Mouse (Mus musculus) heart, postnatal 0 days (tissue): Measurements from ENCODE around the gene Milr1. TPM values are rescaled to one million over a fixed set of nuclear protein-coding genes. Genes with fewer than 3 reads are reported as not detected.

ENCODE experiments used
- ATAC-seq: fragments of 200-750 bp; cut with Nextera tagmentation; 2 replicates; pipeline ENCODE4 v1.8.0; 2017; ENCODE audit warnings: low read depth, moderate number of reproducible peaks, moderate library complexity; ENCODE audit not compliant: insufficient read depth
- DNase-seq: peaks from one replicate; pipeline ENCODE4 v3.0.0-alpha.2; 2016; ENCODE audit warnings: low spot score
- H3K27ac ChIP-seq: fragments of 300-500 bp; sonication (generic); 2 replicates; pipeline ENCODE4 v1.5.1; 2014; ENCODE audit warnings: low read depth, mild to moderate bottlenecking
- H3K27me3 ChIP-seq: fragments of 300-500 bp; sonication (generic); 2 replicates; pipeline ENCODE4 v1.6.1; 2014; ENCODE audit warnings: low read length, mixed read lengths; ENCODE audit not compliant: control insufficient read depth, insufficient read depth
- H3K36me3 ChIP-seq: fragments of 300-500 bp; sonication (generic); replicated peaks from 2 replicates; pipeline ENCODE4 v1.6.1; 2014; ENCODE audit warnings: low read length, mixed read lengths; ENCODE audit not compliant: control insufficient read depth, insufficient read depth
- H3K4me1 ChIP-seq: fragments of 300-500 bp; sonication (generic); 2 replicates; pipeline ENCODE4 v1.6.1; 2014; ENCODE audit warnings: antibody characterized with exemption; ENCODE audit not compliant: control insufficient read depth, insufficient read depth
- H3K4me2 ChIP-seq: fragments of 300-500 bp; sonication (generic); 2 replicates; pipeline ENCODE4 v1.6.1; 2014; ENCODE audit warnings: low read depth, mild to moderate bottlenecking, low read length, moderate library complexity
- H3K4me3 ChIP-seq: fragments of 300-500 bp; sonication (generic); 2 replicates; pipeline ENCODE4 v1.5.1; 2014; ENCODE audit warnings: low read depth, low read length
- H3K9ac ChIP-seq: fragments of 300-500 bp; sonication (generic); replicated peaks from 2 replicates; pipeline ENCODE4 v1.6.1; 2014; ENCODE audit warnings: low read depth, low read length, mixed read lengths
- H3K9me3 ChIP-seq: fragments of 300-500 bp; sonication (generic); replicated peaks from 2 replicates; pipeline ENCODE4 v1.6.1; 2016; ENCODE audit warnings: low read length; ENCODE audit not compliant: control insufficient read depth
- CTCF ChIP-seq: IDR thresholded peaks from 2 replicates; pipeline ENCODE4 v1.5.1; 2016; ENCODE audit warnings: antibody characterized with exemption, control low read depth, low read depth
- EP300 ChIP-seq: IDR thresholded peaks from 2 replicates; pipeline ENCODE4 v1.6.1; 2016; ENCODE audit warnings: antibody characterized with exemption, low read depth
- WGBS: fragments of 180-500 bp; shearing (Covaris S2); extraction: QIAGEN DNeasy Blood & Tissue Kit; methylation state at CpG from one replicate; pipeline ENCODE4 v1.1.7; 2014; 5-methylcytosine and 5-hydroxymethylcytosine counted together
- microRNA-seq: library from miRNA; unstranded; fragments of <30 nt; microRNA quantifications from one replicate; pipeline ENCODE4, GENCODE M21; 2016
- polyA plus RNA-seq: library from polyadenylated mRNA; unstranded; fragments of >200 nt; fragmentation: Nextera tagmentation; extraction: Ambion mirVana; gene quantifications from 2 replicates; pipeline ENCODE4 v1.2.1, GENCODE M21; 2015
- total RNA-seq: library from RNA; depleted of rRNA; stranded (reverse); fragments of >200 nt; gene quantifications from 2 replicates; pipeline ENCODE4 v1.2.3, GENCODE M21; 2014; ENCODE audit warnings: low replicate concordance; rRNA removed

The Milr1 gene
- total and polyA plus RNA-seq, 2 experiments from 2014 or later, result 0.83 TPM; not detected in 1

- Histone ChIP-seq H3K9me3 (no peaks in the 10 kb centered on the region), H3K4me2 (no peak overlapping the region), H3K36me3 (peaks cover 76% of the 10 kb centered on the region), H3K27ac (no peak overlapping the region), H3K27me3 (no peaks in the 10 kb centered on the region), H3K9ac (no peak overlapping the region), H3K4me1 (peaks cover 9% of the 10 kb centered on the region; the same call in 1 of the 2 replicates), H3K4me3 (no peak overlapping the region)
- DNase-seq, result no peak
- no peak for TF ChIP-seq EP300
- TF ChIP-seq CTCF, result no peak
- ATAC-seq, result no peak
- 92% methylated on average over 3 of the region's 3 CpGs for WGBS
These were observed 66.1 kb downstream of the Milr1 start for GRCm38 (mm10) chr11:106817156-106817555.

GRCm38 (mm10) chr11:106817808-106818207 lies 66.8 kb downstream of the Milr1 start:
- no peaks in the 10 kb centered on the region for H3K9me3 ChIP-seq
- H3K27ac ChIP-seq, result no peak overlapping the region
- H3K4me3 ChIP-seq, result no peak overlapping the region
- ATAC-seq, result no peak
- no peak overlapping the region for H3K4me2 ChIP-seq
- H3K36me3 ChIP-seq, result peaks cover 76% of the 10 kb centered on the region
- peaks cover 9% of the 10 kb centered on the region; the same call in 1 of the 2 replicates for H3K4me1 ChIP-seq
- H3K9ac ChIP-seq, result no peak overlapping the region
- no peaks in the 10 kb centered on the region for H3K27me3 ChIP-seq
- TF ChIP-seq EP300 (no peak), CTCF (no peak)
- DNase-seq, result no peak
- WGBS, result 67% methylated on average over 6 of the region's 6 CpGs

GRCm38 (mm10) chr11:106818341-106818740 lies 67.3 kb downstream of the Milr1 start:
- WGBS, result 14% methylated on average over 9 of the region's 9 CpGs
- TF ChIP-seq CTCF (no peak), EP300 (no peak)
- Histone ChIP-seq H3K36me3 (peaks cover 75% of the 10 kb centered on the region), H3K27ac (peak overlapping the region; percentile 37; the same call in 1 of the 2 replicates), H3K27me3 (no peaks in the 10 kb centered on the region), H3K9me3 (no peaks in the 10 kb centered on the region), H3K4me1 (peaks cover 9% of the 10 kb centered on the region; the same call in 1 of the 2 replicates), H3K4me2 (0 out of 2 replicates have a peak overlapping the region, but pooled peaks have one; percentile 10), H3K9ac (no peak overlapping the region), H3K4me3 (no peak overlapping the region)
- ATAC-seq, result no peak
- DNase-seq, result peak; percentile 58

Small RNA genes lying within 50 kb of the gene (microRNA-seq; reads per million reads assigned to microRNA genes)
- gene Gm25994 (not detected), gene Mir3064 (7.5 reads per million, percentile 27 among the genes with 10 or more reads in this experiment)

Other genes starting within 250 kb of the Milr1 start
- gene Tex2, start 137.8 kb upstream of the Milr1 start, total RNA-seq, result 23.7 and 37.4 TPM in 2 replicates
- gene Tex2, start 137.8 kb upstream of the Milr1 start, polyA plus RNA-seq, result 14.0 and 14.5 TPM in 2 replicates
- 126 and 153 TPM in 2 replicates for gene Pecam1, start 598 bp upstream of the Milr1 start, total RNA-seq
- 59.4 and 63.2 TPM in 2 replicates for gene Pecam1, start 598 bp upstream of the Milr1 start, polyA plus RNA-seq
- gene Polg2, start 28.3 kb downstream of the Milr1 start, total RNA-seq, result 1.1 and 6.3 TPM in 2 replicates
- 6.5 and 7.2 TPM in 2 replicates for gene Polg2, start 28.3 kb downstream of the Milr1 start, polyA plus RNA-seq
- gene Ddx5, start 38.0 kb downstream of the Milr1 start, total RNA-seq, result 267 and 282 TPM in 2 replicates
- gene Ddx5, start 38.0 kb downstream of the Milr1 start, polyA plus RNA-seq, result 165 and 173 TPM in 2 replicates
- gene Cep95, start 38.0 kb downstream of the Milr1 start, total RNA-seq, result 3.6 and 4.8 TPM in 2 replicates
- 8.2 and 9.2 TPM in 2 replicates for gene Cep95, start 38.0 kb downstream of the Milr1 start, polyA plus RNA-seq
- 26.2 and 34.8 TPM in 2 replicates for gene Smurf2, start 169.5 kb downstream of the Milr1 start, total RNA-seq
- gene Smurf2, start 169.5 kb downstream of the Milr1 start, polyA plus RNA-seq, result 7.4 and 7.9 TPM in 2 replicates
- gene Kpna2, start 248.3 kb downstream of the Milr1 start, total RNA-seq, result 177 and 180 TPM in 2 replicates
- gene Kpna2, start 248.3 kb downstream of the Milr1 start, polyA plus RNA-seq, result 109 and 124 TPM in 2 replicates